Mouse (Mus musculus) thymus, postnatal 4 days (tissue): ENCODE results near the gene Rpl13a.

Experiments
- DNase-seq: peaks from one replicate; pipeline ENCODE4 v3.0.0; 2021

Gene Rpl13a

GRCm38 (mm10) chr7:45128624-45129246, at the start of gene Rpl13a:
Rpl13a (minus strand) TSS chr7:45128761.
- DNase-seq = peak; percentile 94

- no peak for DNase-seq
Measured at GRCm38 (mm10) chr7:45176356-45176755, 47.8 kb upstream of the Rpl13a start.

GRCm38 (mm10) chr7:45175929-45176328, 47.4 kb upstream of the Rpl13a start:
- DNase-seq = no peak

- no peak for DNase-seq
Measured at GRCm38 (mm10) chr7:45175398-45175797, 46.8 kb upstream of the Rpl13a start.

- no peak for DNase-seq
Measured at GRCm38 (mm10) chr7:45174567-45175280, 46.2 kb upstream of the Rpl13a start.

GRCm38 (mm10) chr7:45173772-45174171, 45.2 kb upstream of the Rpl13a start:
- peak; percentile 41 for DNase-seq

- peak; percentile 79 for DNase-seq
Measured at GRCm38 (mm10) chr7:45172974-45173373, 44.4 kb upstream of the Rpl13a start.

GRCm38 (mm10) chr7:45169495-45169894, 40.9 kb upstream of the Rpl13a start:
- DNase-seq = peak; percentile 61

- DNase-seq = no peak
Measured at GRCm38 (mm10) chr7:45168656-45169055, 40.1 kb upstream of the Rpl13a start.

- DNase-seq = no peak
Measured at GRCm38 (mm10) chr7:45167761-45168445, 39.3 kb upstream of the Rpl13a start.

- DNase-seq = no peak
Measured at GRCm38 (mm10) chr7:45166950-45167401, 38.4 kb upstream of the Rpl13a start.

- no peak for DNase-seq
Measured at GRCm38 (mm10) chr7:45165701-45166100, 37.1 kb upstream of the Rpl13a start.

- DNase-seq = no peak
Measured at GRCm38 (mm10) chr7:45164833-45165232, 36.3 kb upstream of the Rpl13a start.

GRCm38 (mm10) chr7:45163735-45164490, 35.4 kb upstream of the Rpl13a start, which contains the start of gene Slc17a7:
Slc17a7 (plus strand) TSS chr7:45163949.
- DNase-seq = peak; percentile 55

GRCm38 (mm10) chr7:45162996-45163615, 34.5 kb upstream of the Rpl13a start:
- DNase-seq = no peak

- no peak for DNase-seq
Measured at GRCm38 (mm10) chr7:45162551-45162950, 34.0 kb upstream of the Rpl13a start.

- DNase-seq = peak; percentile 98
Measured at GRCm38 (mm10) chr7:45161612-45162473, 33.3 kb upstream of the Rpl13a start.

GRCm38 (mm10) chr7:45160866-45161265, 32.3 kb upstream of the Rpl13a start:
- no peak for DNase-seq

- no peak for DNase-seq
Measured at GRCm38 (mm10) chr7:45160316-45160800, 31.8 kb upstream of the Rpl13a start.

GRCm38 (mm10) chr7:45158991-45159390, 30.4 kb upstream of the Rpl13a start:
- DNase-seq = no peak

GRCm38 (mm10) chr7:45157459-45157858, 28.9 kb upstream of the Rpl13a start:
- no peak for DNase-seq
